Mouse (Mus musculus): ENCODE results near the gene Bcl2l15. TPM values are rescaled to one million over a fixed set of nuclear protein-coding genes. Genes with fewer than 3 reads are reported as not detected.
A peak's percentile ranks its signal among the peaks of the same experiment; 100 is the strongest.

The Bcl2l15 gene
- total and polyA plus RNA-seq, 3 experiments = 0.11 TPM; not detected in 2

- TF ChIP-seq ETS1 (IDR thresholded peaks at IDR 0.05; ENCODE audit: low read depth, low read length) (peak; percentile 70), RAD21 (IDR thresholded peaks at IDR 0.05; ENCODE audit: low read depth, low read length) (no peak), POLR2A (IDR thresholded peaks at IDR 0.05; ENCODE audit: control insufficient read depth in 1 of 2, insufficient read depth in 1 of 2, low read depth in 1 of 2, low read length in 2 of 2, poor library complexity in 1 of 2) (peak; percentile 82 to 89), UBTF (IDR thresholded peaks at IDR 0.05; ENCODE audit: borderline replicate concordance, insufficient read depth, low read depth, low read length) (no peak), CHD2 (IDR thresholded peaks at IDR 0.05; ENCODE audit: low read length) (peak; percentile 73), E2F4 (IDR thresholded peaks at IDR 0.05; ENCODE audit: borderline replicate concordance, low read depth, low read length) (0 out of 2 replicates have a peak, but pooled peaks have one; percentile 70), BHLHE40 (IDR thresholded peaks at IDR 0.05; ENCODE audit: borderline replicate concordance, low read depth, low read length) (0 out of 2 replicates have a peak, but pooled peaks have one; percentile 10), MYB (IDR thresholded peaks at IDR 0.05; ENCODE audit: low read depth, low read length) (no peak), MYC (IDR thresholded peaks at IDR 0.05; ENCODE audit: low read depth, low read length) (peak; percentile 81), ZMIZ1 (IDR thresholded peaks at IDR 0.05; ENCODE audit: low read depth, low read length) (peak; percentile 73), MAZ (IDR thresholded peaks at IDR 0.05; ENCODE audit: low read depth, low read length) (peak; percentile 95; the same call in 1 of the 2 replicates), CHD1 (IDR thresholded peaks at IDR 0.05; ENCODE audit: low read depth, low read length) (no peak), ELF1 (IDR thresholded peaks at IDR 0.05; ENCODE audit: low read depth, low read length) (peak; percentile 86), GABPA (IDR thresholded peaks at IDR 0.05; ENCODE audit: low read depth, low read length) (no peak), ZKSCAN1 (IDR thresholded peaks at IDR 0.05; ENCODE audit: low read depth, low read length) (no peak)
These were observed 23.3 kb upstream of the Bcl2l15 start, which contains the start of the genes Dclre1b, Ap4b1 and Gm43064 (continued) for GRCm38 (mm10) chr3:103808891-103809798.

- peaks cover 0 to 13% of the 10 kb centered on the region in 2 experiments for H3K36me3 ChIP-seq (ENCODE audit: control insufficient read depth in 1 of 2, insufficient read depth in 2 of 2, low read length in 2 of 2)
- DNase-seq (ENCODE audit: low read depth, low spot score) = no peak
- peaks cover 19% of the 10 kb centered on the region for H3K79me2 ChIP-seq (ENCODE audit: control insufficient read depth, insufficient read depth, low read length, poor library complexity)
- no peaks in the 10 kb centered on the region for H3K9me3 ChIP-seq (replicated peaks; ENCODE audit: insufficient read depth, low read length)
- H3K9ac ChIP-seq (ENCODE audit: control insufficient read depth, low read depth, low read length, poor library complexity, severe bottlenecking) = peak overlapping the region; percentile 100
- H3K27me3 ChIP-seq (ENCODE audit: control insufficient read depth in 1 of 2, insufficient read depth in 2 of 2, low read length in 2 of 2) = no peaks in the 10 kb centered on the region
- TF ChIP-seq SMC3 (IDR thresholded peaks at IDR 0.05; ENCODE audit: low read depth, low read length) = peak; percentile 6; the same call in 1 of the 2 replicates
- TF ChIP-seq USF2 (IDR thresholded peaks at IDR 0.05; ENCODE audit: borderline replicate concordance in 1 of 2, insufficient read depth in 1 of 2, low read depth in 1 of 2, low read length in 2 of 2) = no peak
- H3K4me3 ChIP-seq (ENCODE audit: control insufficient read depth in 1 of 2, insufficient read depth in 1 of 2, low read depth in 2 of 2, low read length in 2 of 2) = peak overlapping the region; percentile 83 to 100
- peaks cover 4 to 6% of the 10 kb centered on the region in 2 experiments; a peak in 3 of 4 replicates for H3K4me1 ChIP-seq (ENCODE audit: control insufficient read depth in 1 of 2, insufficient read depth in 2 of 2, low read length in 2 of 2)
- peak overlapping the region; percentile 97 for H3K27ac ChIP-seq (ENCODE audit: control insufficient read depth, low read depth, low read length)
These were observed 22.6 kb upstream of the Bcl2l15 start for GRCm38 (mm10) chr3:103809799-103810150.
